Mouse (Mus musculus) liver, embryonic 14.5 days (tissue): ENCODE results near the gene Dnah11. TPM values are rescaled to one million over a fixed set of nuclear protein-coding genes. Genes with fewer than 3 reads are reported as not detected.
A peak's percentile ranks its signal among the peaks of the same experiment; 100 is the strongest.

Experiments used
- ATAC-seq: fragments of 200-750 bp; cut with Nextera tagmentation; 2 replicates; pipeline ENCODE4 v1.8.0; 2017; ENCODE audit warnings: moderate number of reproducible peaks, mild to moderate bottlenecking, moderate library complexity; ENCODE audit not compliant: insufficient read depth
- DNase-seq, 3 experiments: peaks; one replicate each; pipeline ENCODE4 v3.0.0-alpha.2; 2012 to 2013; ENCODE audit warnings: low read depth in 3 of 3, low spot score in 3 of 3
- H3K27ac ChIP-seq: fragments of 300-500 bp; sonication (generic); 2 replicates; pipeline ENCODE4 v1.5.1; 2014; ENCODE audit warnings: moderate library complexity, mild to moderate bottlenecking, control low read depth, inconsistent platforms
- H3K27me3 ChIP-seq: fragments of 300-500 bp; sonication (generic); 2 replicates; pipeline ENCODE4 v1.6.1; 2014; ENCODE audit warnings: mild to moderate bottlenecking, low read length, moderate library complexity; ENCODE audit not compliant: control insufficient read depth, insufficient read depth
- H3K36me3 ChIP-seq: fragments of 300-500 bp; sonication (generic); replicated peaks from 2 replicates; pipeline ENCODE4 v1.6.1; 2014; ENCODE audit warnings: low read depth; ENCODE audit not compliant: control insufficient read depth, insufficient read depth
- H3K4me1 ChIP-seq, 2 experiments: fragments of 200-500 bp in 1 of 2; fragments of 300-500 bp in 1 of 2; sonication (generic) in 1 of 2; replicated peaks; 2 replicates each; pipeline ENCODE4 v1.6.1; 2012 to 2014; ENCODE audit warnings: antibody characterized with exemption in 1 of 2, inconsistent platforms in 1 of 2, low read length in 1 of 2; ENCODE audit not compliant: control insufficient read depth in 2 of 2, insufficient read depth in 2 of 2
- H3K4me2 ChIP-seq: fragments of 300-500 bp; sonication (generic); 2 replicates; pipeline ENCODE4 v1.6.1; 2014; ENCODE audit warnings: low read depth, mild to moderate bottlenecking, control low read depth, moderate library complexity
- H3K4me3 ChIP-seq, 2 experiments: fragments of 200-500 bp in 1 of 2; fragments of 300-500 bp in 1 of 2; sonication (generic) in 1 of 2; 2 replicates each; pipeline ENCODE4 v1.5.1; 2012 to 2014; ENCODE audit warnings: low read depth in 2 of 2, low read length in 2 of 2, mild to moderate bottlenecking in 2 of 2, control low read depth in 1 of 2, inconsistent platforms in 1 of 2, moderate library complexity in 1 of 2; ENCODE audit not compliant: insufficient read depth in 1 of 2
- H3K9ac ChIP-seq: fragments of 300-500 bp; sonication (generic); replicated peaks from 2 replicates; pipeline ENCODE4 v1.6.1; 2014; ENCODE audit warnings: mild to moderate bottlenecking, control low read depth, moderate library complexity
- H3K9me3 ChIP-seq: fragments of 300-500 bp; sonication (generic); 2 replicates; pipeline ENCODE4 v1.6.1; 2016; ENCODE audit warnings: low read length, mixed read lengths; ENCODE audit not compliant: control insufficient read depth
- CTCF ChIP-seq: IDR thresholded peaks from 2 replicates; pipeline ENCODE4 v1.5.1; 2016; ENCODE audit warnings: antibody characterized with exemption, low read depth, control low read depth
- EP300 ChIP-seq: IDR thresholded peaks from 2 replicates; pipeline ENCODE4 v1.6.1; 2016; ENCODE audit warnings: antibody characterized with exemption, low read depth
- WGBS: fragments of 180-500 bp; shearing (Covaris S2); extraction: QIAGEN DNeasy Blood & Tissue Kit; methylation state at CpG from one replicate; pipeline ENCODE4 v1.1.7; 2014; ENCODE audit not compliant: insufficient replicate concordance; 5-methylcytosine and 5-hydroxymethylcytosine counted together
- polyA plus RNA-seq, 2 experiments: library from polyadenylated mRNA; depleted of rRNA in 1 of 2; stranded (reverse) in 1 of 2; unstranded in 1 of 2; fragments of >200 nt; fragmentation: Nextera tagmentation in 1 of 2; extraction: Ambion mirVana in 1 of 2; gene quantifications; 2 replicates each; pipeline versions ENCODE4 v1.2.1 to v1.2.3; 2012 to 2014

The Dnah11 gene
- polyA plus RNA-seq, 2 experiments = 0.06 to 0.26 TPM

GRCm38 (mm10) chr12:117857884-117858283 lies 341.0 kb downstream of the Dnah11 start:
- TF ChIP-seq CTCF = no peak
- TF ChIP-seq EP300 = no peak
- peak; percentile 42; the same call in 1 of the 2 replicates for ATAC-seq
- H3K36me3 ChIP-seq = no peaks in the 10 kb centered on the region
- 68% methylated on average over 6 of the region's 6 CpGs for WGBS
- 0 out of 4 replicates have a peak, but pooled peaks cover 0 to 2% of the 10 kb centered on the region in 2 experiments for H3K4me1 ChIP-seq
- H3K9me3 ChIP-seq = no peaks in the 10 kb centered on the region
- no peak overlapping the region for H3K27ac ChIP-seq
- no peaks in the 10 kb centered on the region for H3K27me3 ChIP-seq
- no peak for DNase-seq
- no peak overlapping the region for H3K4me3 ChIP-seq
- H3K4me2 ChIP-seq = no peak overlapping the region
- H3K9ac ChIP-seq = no peak overlapping the region

GRCm38 (mm10) chr12:117857023-117857422 lies 341.8 kb downstream of the Dnah11 start:
- no peaks in the 10 kb centered on the region for H3K27me3 ChIP-seq
- no peak for ATAC-seq
- no peak overlapping the region for H3K4me2 ChIP-seq
- no peak for TF ChIP-seq EP300
- no peak for TF ChIP-seq CTCF
- no peak overlapping the region for H3K9ac ChIP-seq
- no peak overlapping the region for H3K4me3 ChIP-seq
- no peaks in the 10 kb centered on the region for H3K9me3 ChIP-seq
- no peak for DNase-seq
- no peak overlapping the region for H3K27ac ChIP-seq
- H3K4me1 ChIP-seq = 0 out of 4 replicates have a peak, but pooled peaks cover 0 to 2% of the 10 kb centered on the region in 2 experiments
- H3K36me3 ChIP-seq = no peaks in the 10 kb centered on the region
- WGBS = 69% methylated on average over 9 of the region's 9 CpGs

- ATAC-seq (no peak), DNase-seq (no peak)
- 24% methylated on average over 6 of the region's 6 CpGs for WGBS
- 0 out of 4 replicates have a peak, but pooled peaks cover 0 to 2% of the 10 kb centered on the region in 2 experiments for H3K4me1 ChIP-seq
- no peaks in the 10 kb centered on the region for H3K9me3 ChIP-seq
- H3K9ac ChIP-seq = no peak overlapping the region
- no peak overlapping the region for H3K4me3 ChIP-seq
- H3K27me3 ChIP-seq = no peaks in the 10 kb centered on the region
- H3K4me2 ChIP-seq = no peak overlapping the region
- peak; percentile 92 for TF ChIP-seq CTCF
- TF ChIP-seq EP300 = no peak
- H3K27ac ChIP-seq = no peak overlapping the region
- no peaks in the 10 kb centered on the region for H3K36me3 ChIP-seq
Observed at GRCm38 (mm10) chr12:117853316-117853715, 345.5 kb downstream of the Dnah11 start.

GRCm38 (mm10) chr12:117850472-117850871 lies 348.4 kb downstream of the Dnah11 start:
- 79% methylated on average over 10 of the region's 10 CpGs for WGBS
- TF ChIP-seq EP300 = no peak
- TF ChIP-seq CTCF = no peak
- no peak overlapping the region for H3K4me3 ChIP-seq
- H3K4me2 ChIP-seq = no peak overlapping the region
- H3K36me3 ChIP-seq = no peaks in the 10 kb centered on the region
- H3K4me1 ChIP-seq = no peaks in the 10 kb centered on the region
- no peaks in the 10 kb centered on the region for H3K9me3 ChIP-seq
- DNase-seq (no peak), ATAC-seq (no peak)
- H3K9ac ChIP-seq = no peak overlapping the region
- no peak overlapping the region for H3K27ac ChIP-seq
- no peaks in the 10 kb centered on the region for H3K27me3 ChIP-seq

GRCm38 (mm10) chr12:117848621-117849020 lies 350.2 kb downstream of the Dnah11 start:
- H3K27ac ChIP-seq = no peak overlapping the region
- 76% methylated on average over 6 of the region's 6 CpGs for WGBS
- no peak for DNase-seq

More at GRCm38 (mm10) chr12:117848621-117849020, 350.2 kb downstream of the Dnah11 start:
- TF ChIP-seq CTCF = no peak
- no peak for TF ChIP-seq EP300
- Histone ChIP-seq H3K9me3 (no peaks in the 10 kb centered on the region), H3K4me1 (peaks cover 3 to 6% of the 10 kb centered on the region in 2 experiments; a peak in 3 of 4 replicates), H3K27me3 (no peaks in the 10 kb centered on the region), H3K4me3 (no peak overlapping the region), H3K9ac (no peak overlapping the region), H3K36me3 (no peaks in the 10 kb centered on the region), H3K4me2 (no peak overlapping the region)
- ATAC-seq = no peak
